Mouse (Mus musculus): ENCODE measurements around the gene Sema4g.

The Sema4g gene

GRCm38 (mm10) chr19:44988831-44989566 lies at the start of gene Sema4g:
Gene Sema4g, plus strand, starts transcription at chr19:44989101.
- DNase-seq (ENCODE audit: low spot score in 2 of 2), result peak in 1 of 2 experiments; percentile 44

- no peak for DNase-seq (ENCODE audit: low spot score in 2 of 2)
Measured at GRCm38 (mm10) chr19:44959633-44960032, 29.3 kb upstream of the Sema4g start.

- no peak for DNase-seq (ENCODE audit: low spot score in 2 of 2)
Measured at GRCm38 (mm10) chr19:44965978-44966377, 22.9 kb upstream of the Sema4g start.

- DNase-seq (ENCODE audit: low spot score in 2 of 2), result no peak
Measured at GRCm38 (mm10) chr19:44968329-44968728, 20.6 kb upstream of the Sema4g start.

- DNase-seq (ENCODE audit: low spot score in 2 of 2), result no peak
Measured at GRCm38 (mm10) chr19:44976636-44977035, 12.3 kb upstream of the Sema4g start.

GRCm38 (mm10) chr19:44977148-44977547 lies 11.8 kb upstream of the Sema4g start:
- DNase-seq (ENCODE audit: low spot score in 2 of 2), result no peak

- DNase-seq (ENCODE audit: low spot score in 2 of 2), result no peak
Measured at GRCm38 (mm10) chr19:44980787-44981186, 8.1 kb upstream of the Sema4g start.

GRCm38 (mm10) chr19:44982477-44983115 lies 6.3 kb upstream of the Sema4g start:
- no peak for DNase-seq (ENCODE audit: low spot score in 2 of 2)

- no peak for DNase-seq (ENCODE audit: low spot score in 2 of 2)
Measured at GRCm38 (mm10) chr19:44983366-44983765, 5.5 kb upstream of the Sema4g start.

GRCm38 (mm10) chr19:44984420-44984819 lies 4.5 kb upstream of the Sema4g start:
- no peak for DNase-seq (ENCODE audit: low spot score in 2 of 2)

- DNase-seq (ENCODE audit: low spot score in 2 of 2), result no peak
Measured at GRCm38 (mm10) chr19:44985159-44985988, 3.5 kb upstream of the Sema4g start.

- no peak for DNase-seq (ENCODE audit: low spot score in 2 of 2)
Measured at GRCm38 (mm10) chr19:44987004-44987403, 1.9 kb upstream of the Sema4g start.

GRCm38 (mm10) chr19:44987851-44988250 lies 1.1 kb upstream of the Sema4g start:
- no peak for DNase-seq (ENCODE audit: low spot score in 2 of 2)

- DNase-seq (ENCODE audit: low spot score in 2 of 2), result no peak
Measured at GRCm38 (mm10) chr19:44988321-44988720, 580 bp upstream of the Sema4g start.

- DNase-seq (ENCODE audit: low spot score in 2 of 2), result no peak
Measured at GRCm38 (mm10) chr19:44989567-44990495, 930 bp downstream of the Sema4g start.

GRCm38 (mm10) chr19:44991031-44991430 lies 2.1 kb downstream of the Sema4g start:
- no peak for DNase-seq (ENCODE audit: low spot score in 2 of 2)

GRCm38 (mm10) chr19:44992246-44992645 lies 3.3 kb downstream of the Sema4g start:
- DNase-seq (ENCODE audit: low spot score in 2 of 2), result no peak

GRCm38 (mm10) chr19:44992712-44993111 lies 3.8 kb downstream of the Sema4g start:
- DNase-seq (ENCODE audit: low spot score in 2 of 2), result no peak

GRCm38 (mm10) chr19:44997786-44998185 lies 8.9 kb downstream of the Sema4g start:
- no peak for DNase-seq (ENCODE audit: low spot score in 2 of 2)

GRCm38 (mm10) chr19:44999647-45000046 lies 10.7 kb downstream of the Sema4g start:
- no peak for DNase-seq (ENCODE audit: low spot score in 2 of 2)

- DNase-seq (ENCODE audit: low spot score in 2 of 2), result no peak
Measured at GRCm38 (mm10) chr19:45002301-45002700, 13.4 kb downstream of the Sema4g start.

All from spleen, postnatal 10 days (tissue).